ENCODE assay signal across 23 mouse cellular contexts in the genomic region with DNA sequence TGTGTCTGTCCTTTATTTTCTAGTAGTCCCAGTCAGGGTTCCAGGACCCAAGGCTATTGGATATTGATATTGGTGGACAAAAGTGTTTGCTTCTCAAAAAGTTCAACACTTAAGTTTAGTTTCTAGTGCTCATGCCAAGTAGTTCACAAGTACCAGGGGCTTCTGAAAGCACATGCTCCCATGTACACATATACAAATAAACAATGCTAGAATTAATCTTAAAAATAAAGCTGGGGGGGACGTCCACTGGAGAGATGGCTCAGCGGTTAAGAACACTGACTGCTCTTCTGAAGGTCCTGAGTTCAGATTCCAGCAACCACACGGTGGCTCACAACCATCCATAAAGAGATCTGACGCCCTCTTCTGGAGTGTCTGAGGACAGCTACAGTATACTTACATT. TPM values are rescaled to one million over a fixed set of nuclear protein-coding genes. Genes with fewer than 3 reads are reported as not detected.
DNase-seq lines count a peak whose midpoint lies in the region; ATAC-seq and TF ChIP-seq lines count a peak whose summit lies in the region.
"Had no signal": no experiment of that assay in that cellular context is flagged by ENCODE, and none has a peak within 500 bp of the region (broad histone marks: within the 10 kb centered on the region; RNA-seq: fewer than 3 reads in every experiment).

No protein-coding gene starts in this region.

- no peak overlapping the region for H3K9ac ChIP-seq in hindbrain, postnatal 0 days (replicated peaks; ENCODE audit: low read length)
- H3K9ac ChIP-seq in hindbrain, embryonic 12.5 days, result no peak overlapping the region
- H3K9ac ChIP-seq in midbrain, embryonic 11.5 days (ENCODE audit: low read length), result no peak overlapping the region
- no peak overlapping the region for H3K9ac ChIP-seq in midbrain, embryonic 13.5 days (replicated peaks)
- H3K9ac ChIP-seq: forebrain, embryonic 13.5 days; hindbrain, embryonic 14.5 days had no signal

- H3K4me1 ChIP-seq in hindbrain, postnatal 0 days (ENCODE audit: insufficient read depth, low read length), result no peaks in the 10 kb centered on the region
- 0 out of 2 replicates have a peak, but pooled peaks cover 2% of the 10 kb centered on the region for H3K4me1 ChIP-seq in hindbrain, embryonic 12.5 days
- H3K4me1 ChIP-seq in midbrain, embryonic 11.5 days (ENCODE audit: control insufficient read depth, insufficient read depth, low read length), result no peaks in the 10 kb centered on the region
- H3K4me1 ChIP-seq in midbrain, embryonic 13.5 days (replicated peaks), result no peaks in the 10 kb centered on the region
- H3K4me1 ChIP-seq: forebrain, embryonic 10.5 days; forebrain, embryonic 13.5 days; hindbrain, embryonic 10.5 days had no signal

- no peak overlapping the region for H3K27ac ChIP-seq in hindbrain, postnatal 0 days
- no peak overlapping the region for H3K27ac ChIP-seq in hindbrain, embryonic 12.5 days
- no peak overlapping the region for H3K27ac ChIP-seq in layer of hippocampus, adult 2 months
- no peak overlapping the region for H3K27ac ChIP-seq in midbrain, embryonic 11.5 days (ENCODE audit: low read depth, low read length)
- no peak overlapping the region for H3K27ac ChIP-seq in midbrain, embryonic 13.5 days
- H3K27ac ChIP-seq: forebrain, embryonic 10.5 days; forebrain, embryonic 13.5 days; hindbrain, embryonic 10.5 days; hindbrain, embryonic 14.5 days had no signal

- H3K9me3 ChIP-seq in hindbrain, postnatal 0 days (ENCODE audit: low read length), result no peaks in the 10 kb centered on the region
- H3K9me3 ChIP-seq in hindbrain, embryonic 12.5 days (replicated peaks), result no peaks in the 10 kb centered on the region
- no peaks in the 10 kb centered on the region for H3K9me3 ChIP-seq in midbrain, embryonic 11.5 days (ENCODE audit: control insufficient read depth, low read length)
- H3K9me3 ChIP-seq in midbrain, embryonic 13.5 days, result no peaks in the 10 kb centered on the region
- H3K9me3 ChIP-seq: forebrain, embryonic 10.5 days; forebrain, embryonic 13.5 days; G1E; hindbrain, embryonic 10.5 days had no signal

- H3K4me2 ChIP-seq in hindbrain, postnatal 0 days (ENCODE audit: low read depth, low read length), result no peak overlapping the region
- no peak overlapping the region for H3K4me2 ChIP-seq in hindbrain, embryonic 12.5 days (replicated peaks)
- no peak overlapping the region for H3K4me2 ChIP-seq in midbrain, embryonic 11.5 days
- H3K4me2 ChIP-seq in midbrain, embryonic 13.5 days (replicated peaks), result no peak overlapping the region
- H3K4me2 ChIP-seq: forebrain, embryonic 13.5 days; heart, embryonic 11.5 days; hindbrain, embryonic 14.5 days had no signal

- ATAC-seq in hindbrain, postnatal 0 days, result no peak
- no peak for ATAC-seq in hindbrain, embryonic 12.5 days (ENCODE audit: low FRiP score)
- ATAC-seq in midbrain, embryonic 11.5 days (ENCODE audit: low FRiP score), result no peak
- ATAC-seq in midbrain, embryonic 13.5 days, result no peak
- ATAC-seq: activated CD4-positive, CD25-positive, alpha-beta regulatory T cell, adult 4 months; forebrain, embryonic 13.5 days; forebrain, embryonic 16.5 days had no signal

- TF ChIP-seq CTCF in hindbrain, postnatal 0 days (IDR thresholded peaks at IDR 0.05; ENCODE audit: low read depth), result 0 out of 2 replicates have a peak, but pooled peaks have one; percentile 6
- peak; percentile 43 for TF ChIP-seq CTCF in layer of hippocampus, adult 2 months (conservative IDR thresholded peaks at IDR 0.05)

- H3K36me3 ChIP-seq in hindbrain, postnatal 0 days (ENCODE audit: insufficient read depth, low read length), result peaks cover 3% of the 10 kb centered on the region; the same call in 1 of the 2 replicates
- no peaks in the 10 kb centered on the region; the same call in 1 of the 2 replicates for H3K36me3 ChIP-seq in hindbrain, embryonic 12.5 days
- no peaks in the 10 kb centered on the region for H3K36me3 ChIP-seq in midbrain, embryonic 11.5 days (ENCODE audit: control insufficient read depth, insufficient read depth, low read length)
- peaks cover 15% of the 10 kb centered on the region for H3K36me3 ChIP-seq in midbrain, embryonic 13.5 days

- H3K4me3 ChIP-seq in hindbrain, postnatal 0 days (ENCODE audit: low read length), result no peak overlapping the region
- H3K4me3 ChIP-seq in hindbrain, embryonic 12.5 days, result no peak overlapping the region
- H3K4me3 ChIP-seq in layer of hippocampus, adult 2 months, result no peak overlapping the region
- no peak overlapping the region for H3K4me3 ChIP-seq in midbrain, embryonic 11.5 days (ENCODE audit: low read depth, low read length)
- no peak overlapping the region for H3K4me3 ChIP-seq in midbrain, embryonic 13.5 days (replicated peaks)
- H3K4me3 ChIP-seq: forebrain, embryonic 10.5 days; forebrain, embryonic 13.5 days; hindbrain, embryonic 10.5 days had no signal

- no peak for DNase-seq in hindbrain, postnatal 0 days (ENCODE audit: low spot score)
- DNase-seq in layer of hippocampus, adult 2 months (ENCODE audit: low spot score in 2 of 2), result no peak
- DNase-seq in layer of hippocampus, postnatal 10 days (ENCODE audit: low spot score in 2 of 2), result no peak
- DNase-seq in midbrain, embryonic 11.5 days (ENCODE audit: low spot score, missing footprints), result peak; percentile 70
- no peak for DNase-seq in yolk sac, embryonic 10.5 days (ENCODE audit: low spot score)
- DNase-seq: adrenal gland, postnatal 10 days; cerebellum, adult 18-20 months; cerebellum, adult 9-10 months; cerebellum, postnatal 14 days; gastrocnemius, postnatal 10 days; gastrocnemius, postnatal 36 days; heart, postnatal 36 days had no signal

- 77% methylated on average over 4 of the region's 4 CpGs for WGBS in hindbrain, postnatal 0 days
- 78% methylated on average over 4 of the region's 4 CpGs for whole genome bisulfite sequencing in hindbrain, embryonic 12.5 days
- 90% methylated on average over 4 of the region's 4 CpGs for WGBS in midbrain, embryonic 11.5 days
- WGBS in midbrain, embryonic 13.5 days, result 81% methylated on average over 4 of the region's 4 CpGs

- H3K27me3 ChIP-seq in hindbrain, postnatal 0 days (ENCODE audit: insufficient read depth, low read length), result no peaks in the 10 kb centered on the region
- no peaks in the 10 kb centered on the region for H3K27me3 ChIP-seq in hindbrain, embryonic 12.5 days
- H3K27me3 ChIP-seq in midbrain, embryonic 11.5 days (ENCODE audit: control insufficient read depth, insufficient read depth, low read length), result no peaks in the 10 kb centered on the region
- no peaks in the 10 kb centered on the region for H3K27me3 ChIP-seq in midbrain, embryonic 13.5 days
- H3K27me3 ChIP-seq: CH12.LX; forebrain, embryonic 13.5 days had no signal

RNA-seq across cellular contexts. Expression of a gene that starts 13.1 kb away (rescaled TPM):
- 67.5 and 73.7 TPM in 2 replicates for total RNA-seq in hindbrain, postnatal 0 days (2014; rRNA removed)
- 18.0 and 19.8 TPM in 2 replicates for polyA plus RNA-seq in hindbrain, postnatal 0 days (2015; fragmentation: Nextera tagmentation; extraction: Ambion mirVana)
- polyA plus RNA-seq in hindbrain, embryonic 12.5 days (2016; fragmentation: Nextera tagmentation; extraction: Ambion mirVana), result 59.7 TPM in 2 replicates
- total RNA-seq in layer of hippocampus, adult 2 months (2021), result 10 to 100 TPM; 77.5 to 87.8 TPM
- total RNA-seq in layer of hippocampus, postnatal 10 days (2021), result 10 to 100 TPM; 70.1 to 71.5 TPM
- polyA plus RNA-seq in midbrain, embryonic 11.5 days (2014; fragmentation: Nextera tagmentation; extraction: Ambion mirVana), result 34.9 and 42.0 TPM in 2 replicates
- 37.5 and 43.0 TPM in 2 replicates for polyA plus RNA-seq in midbrain, embryonic 13.5 days (2015; fragmentation: Nextera tagmentation; extraction: Ambion mirVana)

RNA-seq across cellular contexts. Expression of a gene that starts 54.2 kb away (rescaled TPM):
- total RNA-seq in hindbrain, postnatal 0 days (2014; rRNA removed), result 3.5 and 7.2 TPM in 2 replicates
- 5.2 and 5.7 TPM in 2 replicates for polyA plus RNA-seq in hindbrain, postnatal 0 days (2015; fragmentation: Nextera tagmentation; extraction: Ambion mirVana)
- polyA plus RNA-seq in hindbrain, embryonic 12.5 days (2016; fragmentation: Nextera tagmentation; extraction: Ambion mirVana), result 15.3 and 16.4 TPM in 2 replicates
- 1 to 10 TPM in 1 of 2 experiments, under 1 TPM in 1; 0.82 to 1.0 TPM for total RNA-seq in layer of hippocampus, adult 2 months (2021)
- total RNA-seq in layer of hippocampus, postnatal 10 days (2021), result 1 to 10 TPM; 2.2 to 2.3 TPM
- 10.9 and 11.1 TPM in 2 replicates for polyA plus RNA-seq in midbrain, embryonic 11.5 days (2014; fragmentation: Nextera tagmentation; extraction: Ambion mirVana)
- 4.2 and 10.3 TPM in 2 replicates for polyA plus RNA-seq in midbrain, embryonic 13.5 days (2015; fragmentation: Nextera tagmentation; extraction: Ambion mirVana)
